ENCODE assay signal across 10 mouse cellular contexts in genomic region chr9:120672452-120672851, GRCm38 (mm10).
DNase-seq lines count a peak whose midpoint lies in the region; ATAC-seq lines count a peak whose summit lies in the region.
"Had no signal": no experiment of that assay in that cellular context is flagged by ENCODE, and none has a peak within 500 bp of the region (broad histone marks: within the 10 kb centered on the region; RNA-seq: fewer than 3 reads in every experiment).

No protein-coding gene starts in this region.

- 0 out of 2 replicates have a peak, but pooled peaks cover 4% of the 10 kb centered on the region for H3K4me1 ChIP-seq in stomach, embryonic 16.5 days (ENCODE audit: control insufficient read depth, insufficient read depth, low read length)
- H3K4me1 ChIP-seq in kidney, embryonic 16.5 days (ENCODE audit: insufficient read depth, low read length): peaks cover 25% of the 10 kb centered on the region
- H3K4me1 ChIP-seq: megakaryocyte, embryonic 14.5 days had no signal

- no peak overlapping the region for H3K4me3 ChIP-seq in stomach, embryonic 16.5 days (replicated peaks; ENCODE audit: low read length)
- no peak overlapping the region for H3K4me3 ChIP-seq in kidney, embryonic 16.5 days (ENCODE audit: low read length)
- H3K4me3 ChIP-seq: megakaryocyte, embryonic 14.5 days; stomach, embryonic 15.5 days had no signal

- peak; percentile 36 for DNase-seq in layer of hippocampus, adult 9-11 months
- DNase-seq in layer of hippocampus, postnatal 14 days (ENCODE audit: low spot score in 2 of 2): no peak
- DNase-seq in forelimb bud, embryonic 11.5 days (ENCODE audit: low read depth, low spot score): peak; percentile 57
- DNase-seq in mesoderm, embryonic 11.5 days (ENCODE audit: low read depth, low spot score): peak; percentile 57
- DNase-seq in ovary, postnatal 36 days (ENCODE audit: low spot score): no peak
- DNase-seq in cerebellum, postnatal 36 days: no peak

- no peaks in the 10 kb centered on the region for H3K9me3 ChIP-seq in stomach, embryonic 16.5 days (replicated peaks; ENCODE audit: control insufficient read depth, low read length)
- no peaks in the 10 kb centered on the region for H3K9me3 ChIP-seq in kidney, embryonic 16.5 days (ENCODE audit: low read length)
- H3K9me3 ChIP-seq: stomach, embryonic 15.5 days had no signal

- no peak overlapping the region for H3K27ac ChIP-seq in stomach, embryonic 16.5 days (ENCODE audit: low read length)
- H3K27ac ChIP-seq in kidney, embryonic 16.5 days (ENCODE audit: low read length): no peak overlapping the region
- H3K27ac ChIP-seq: stomach, embryonic 15.5 days had no signal

- ATAC-seq in stomach, embryonic 16.5 days (ENCODE audit: insufficient read depth, low FRiP score): peak; percentile 27; the same call in 1 of the 2 replicates
- ATAC-seq in kidney, embryonic 16.5 days (ENCODE audit: low FRiP score, low TSS enrichment): no peak

- H3K9ac ChIP-seq in stomach, embryonic 16.5 days (ENCODE audit: low read length): no peak overlapping the region
- H3K9ac ChIP-seq in kidney, embryonic 16.5 days (replicated peaks; ENCODE audit: low read length): no peak overlapping the region
- H3K9ac ChIP-seq: stomach, embryonic 15.5 days had no signal

- H3K4me2 ChIP-seq in stomach, embryonic 16.5 days (ENCODE audit: low read depth, low read length): no peak overlapping the region
- H3K4me2 ChIP-seq in kidney, embryonic 16.5 days (replicated peaks; ENCODE audit: low read depth, low read length): no peak overlapping the region
- H3K4me2 ChIP-seq: stomach, embryonic 15.5 days had no signal

- H3K36me3 ChIP-seq in stomach, embryonic 16.5 days (ENCODE audit: control insufficient read depth, insufficient read depth, low read length): no peaks in the 10 kb centered on the region
- H3K36me3 ChIP-seq in kidney, embryonic 16.5 days (ENCODE audit: insufficient read depth, low read length): no peaks in the 10 kb centered on the region
- H3K36me3 ChIP-seq: stomach, embryonic 15.5 days had no signal

- no peaks in the 10 kb centered on the region for H3K27me3 ChIP-seq in stomach, embryonic 16.5 days (ENCODE audit: control insufficient read depth, insufficient read depth, low read length)
- no peaks in the 10 kb centered on the region for H3K27me3 ChIP-seq in kidney, embryonic 16.5 days (ENCODE audit: insufficient read depth, low read length)

- WGBS in stomach, embryonic 16.5 days: 35% methylated on average over 6 of the region's 6 CpGs
- 45% methylated on average over 6 of the region's 6 CpGs for WGBS in kidney, embryonic 16.5 days

Comparison
In these comparisons a context has a peak if more than half of its experiments do, and no peak if none do; other contexts are left out.
1. DNase-seq: peak in layer of hippocampus, adult 9-11 months (single experiment), forelimb bud, embryonic 11.5 days (single experiment) and mesoderm, embryonic 11.5 days (single experiment); none in layer of hippocampus, postnatal 14 days (0 of 2), ovary, postnatal 36 days (single experiment) and cerebellum, postnatal 36 days (0 of 2).